Mouse (Mus musculus) E14TG2a.4 (cell line): ENCODE results near the gene Dexi.

Source experiments
- CTCF ChIP-seq: conservative IDR thresholded peaks from 2 replicates; pipeline ENCODE4 v1.5.1; 2014; ENCODE audit warnings: low read length
- NANOG ChIP-seq: IDR thresholded peaks from 2 replicates; pipeline ENCODE4 v1.6.1; 2014; ENCODE audit warnings: borderline replicate concordance, low read length, mixed read lengths
- POU5F1 ChIP-seq: IDR thresholded peaks from 2 replicates; pipeline ENCODE4 v1.6.1; 2014; ENCODE audit warnings: low read length, borderline replicate concordance

DNA sequence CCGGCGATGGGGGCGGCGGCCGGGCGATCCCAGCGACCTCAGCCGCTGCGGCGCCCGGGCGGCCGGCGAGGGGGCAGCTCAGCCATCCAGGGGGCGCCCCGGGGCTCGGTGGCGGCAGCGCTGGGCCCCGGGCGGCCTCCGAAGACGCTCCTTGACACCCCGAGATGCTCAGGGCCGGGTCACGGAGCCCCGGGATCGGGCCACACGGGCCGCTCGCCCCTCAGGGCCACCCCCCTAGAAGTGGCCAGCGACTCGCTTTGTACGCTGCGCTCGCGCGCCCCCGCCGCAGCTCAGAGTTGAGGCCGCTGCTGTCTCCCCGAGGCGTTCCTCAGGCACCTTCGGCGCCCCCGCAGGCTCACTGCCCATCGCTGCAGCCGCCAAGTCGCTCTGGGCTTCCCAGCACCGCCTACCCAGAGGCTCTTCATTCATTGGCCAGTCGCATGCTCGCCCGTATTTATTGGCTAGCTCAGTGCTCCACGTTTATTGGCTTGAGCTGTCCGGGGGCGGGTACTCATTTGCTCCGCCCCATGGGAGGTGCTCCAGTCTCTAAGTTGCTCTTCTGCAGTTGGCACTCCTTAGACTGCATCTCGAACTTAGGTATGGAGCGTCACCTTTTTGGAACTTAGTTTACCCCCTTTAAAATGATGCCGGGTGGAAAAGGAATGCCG is at the start of gene Dexi:
- TF ChIP-seq CTCF: no peak
- no peak for TF ChIP-seq POU5F1
- TF ChIP-seq NANOG: no peak
